Mouse (Mus musculus): ENCODE measurements around the gene Gpc5. TPM values are rescaled to one million over a fixed set of nuclear protein-coding genes. Genes with fewer than 3 reads are reported as not detected.

Gene Gpc5
- polyA plus RNA-seq, 1 experiment from 2014 or later: 11.6 TPM

DNA sequence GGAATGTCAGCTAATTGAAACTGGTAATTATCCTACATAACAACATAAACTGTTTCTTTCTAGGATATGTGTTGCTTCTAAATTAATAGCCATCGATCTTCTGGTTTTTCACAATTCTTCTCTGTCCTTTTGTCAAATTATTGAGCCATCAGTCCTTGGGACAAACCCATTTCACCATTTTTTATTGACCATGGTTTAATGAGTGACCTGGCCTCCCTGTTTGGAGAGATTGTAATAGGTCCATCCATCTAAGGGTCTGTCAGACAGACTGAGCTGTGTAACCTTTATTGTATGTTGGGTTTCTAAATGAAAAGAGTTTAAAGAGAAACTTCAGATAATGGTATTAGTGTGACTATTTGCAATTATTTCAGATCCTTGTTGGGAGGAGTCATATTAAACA is 1035.9 kb downstream of the Gpc5 start:
- H3K9me3 ChIP-seq (ENCODE audit: low read length): no peaks in the 10 kb centered on the region
- ATAC-seq (ENCODE audit: low FRiP score, low TSS enrichment): no peak
- H3K9ac ChIP-seq (replicated peaks; ENCODE audit: low read length): no peak overlapping the region
- H3K27ac ChIP-seq (ENCODE audit: low read length): no peak overlapping the region
- WGBS: 98% methylated on average over 1 of the region's 1 CpGs
- no peaks in the 10 kb centered on the region for H3K27me3 ChIP-seq (ENCODE audit: insufficient read depth, low read length)
- H3K36me3 ChIP-seq (ENCODE audit: insufficient read depth, low read length): no peaks in the 10 kb centered on the region
- H3K4me2 ChIP-seq (replicated peaks; ENCODE audit: low read depth, low read length): no peak overlapping the region
- H3K4me3 ChIP-seq (ENCODE audit: low read length): no peak overlapping the region
- no peaks in the 10 kb centered on the region for H3K4me1 ChIP-seq (ENCODE audit: insufficient read depth, low read length)

DNA sequence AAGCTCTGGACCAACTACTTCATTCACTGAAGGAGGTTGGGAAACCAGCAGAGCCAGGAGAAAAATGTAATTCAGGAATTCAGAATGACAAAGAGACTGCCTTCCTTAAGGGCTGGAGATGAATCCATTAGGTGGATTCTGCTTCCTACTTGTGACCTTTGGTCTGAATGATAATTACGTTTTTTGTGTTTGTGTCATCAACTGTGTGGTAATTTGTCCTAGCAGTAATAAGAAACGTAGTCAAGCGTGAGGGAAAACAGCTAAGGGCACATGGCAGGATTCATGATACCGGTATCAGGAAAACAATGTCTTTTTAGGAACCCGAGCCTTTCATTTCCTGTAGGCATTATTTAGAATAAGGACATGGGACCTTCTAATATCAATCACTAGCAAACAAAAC is 1045.3 kb downstream of the Gpc5 start:
- H3K4me1 ChIP-seq (ENCODE audit: insufficient read depth, low read length): no peaks in the 10 kb centered on the region
- H3K36me3 ChIP-seq (ENCODE audit: insufficient read depth, low read length): no peaks in the 10 kb centered on the region
- no peaks in the 10 kb centered on the region for H3K9me3 ChIP-seq (ENCODE audit: low read length)
- H3K27ac ChIP-seq (ENCODE audit: low read length): no peak overlapping the region
- no peak for ATAC-seq (ENCODE audit: low FRiP score, low TSS enrichment)
- no peaks in the 10 kb centered on the region for H3K27me3 ChIP-seq (ENCODE audit: insufficient read depth, low read length)
- H3K9ac ChIP-seq (replicated peaks; ENCODE audit: low read length): no peak overlapping the region
- H3K4me3 ChIP-seq (ENCODE audit: low read length): no peak overlapping the region
- WGBS: 57% methylated on average over 5 of the region's 5 CpGs
- H3K4me2 ChIP-seq (replicated peaks; ENCODE audit: low read depth, low read length): no peak overlapping the region

DNA sequence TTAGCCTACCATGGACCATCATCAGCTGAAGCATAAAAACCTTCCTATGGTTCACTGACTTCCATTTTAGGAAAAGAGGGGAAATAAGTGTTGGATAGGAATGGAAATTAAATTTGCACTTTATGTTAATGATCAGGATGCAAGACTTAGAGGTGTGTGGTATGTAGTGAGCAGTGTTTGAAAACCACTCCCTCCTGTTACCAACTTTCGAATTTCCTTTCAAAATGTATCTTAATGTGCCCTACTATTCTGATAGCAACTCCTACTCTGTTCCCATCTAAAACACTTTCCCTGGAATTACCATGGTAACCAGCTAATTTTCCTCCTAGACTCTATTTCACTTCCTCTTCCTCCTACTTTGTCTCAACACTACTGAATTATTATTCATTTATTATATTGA is 1045.8 kb downstream of the Gpc5 start:
- 70% methylated on average over 1 of the region's 1 CpGs for WGBS
- no peak overlapping the region for H3K4me3 ChIP-seq (ENCODE audit: low read length)
- ATAC-seq (ENCODE audit: low FRiP score, low TSS enrichment): no peak
- no peak overlapping the region for H3K27ac ChIP-seq (ENCODE audit: low read length)
- H3K27me3 ChIP-seq (ENCODE audit: insufficient read depth, low read length): no peaks in the 10 kb centered on the region
- no peaks in the 10 kb centered on the region for H3K9me3 ChIP-seq (ENCODE audit: low read length)
- no peaks in the 10 kb centered on the region for H3K4me1 ChIP-seq (ENCODE audit: insufficient read depth, low read length)
- H3K36me3 ChIP-seq (ENCODE audit: insufficient read depth, low read length): no peaks in the 10 kb centered on the region
- no peak overlapping the region for H3K9ac ChIP-seq (replicated peaks; ENCODE audit: low read length)
- no peak overlapping the region for H3K4me2 ChIP-seq (replicated peaks; ENCODE audit: low read depth, low read length)

DNA sequence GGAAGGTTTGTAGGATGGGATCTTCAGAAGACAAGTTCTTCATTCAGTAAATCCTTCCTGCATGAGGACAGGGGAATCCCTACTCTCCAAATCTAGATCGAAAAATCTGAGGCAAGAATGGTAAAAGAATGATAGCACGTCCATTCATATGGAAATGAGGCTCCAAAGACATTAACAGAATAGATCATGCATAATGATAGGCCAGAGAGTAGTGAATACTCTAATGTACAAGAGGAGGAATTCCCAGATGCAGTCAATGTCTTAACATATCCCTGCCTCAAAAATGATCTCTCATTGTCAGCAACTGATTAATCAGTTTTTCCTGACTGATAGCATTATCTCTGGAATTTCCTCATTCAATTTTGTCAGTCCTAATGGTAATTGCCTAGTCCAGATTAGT is 1070.6 kb downstream of the Gpc5 start:
- H3K27me3 ChIP-seq (ENCODE audit: insufficient read depth, low read length): no peaks in the 10 kb centered on the region
- no peak overlapping the region for H3K27ac ChIP-seq (ENCODE audit: low read length)
- H3K9ac ChIP-seq (replicated peaks; ENCODE audit: low read length): no peak overlapping the region
- no peaks in the 10 kb centered on the region for H3K36me3 ChIP-seq (ENCODE audit: insufficient read depth, low read length)
- H3K4me1 ChIP-seq (ENCODE audit: insufficient read depth, low read length): no peaks in the 10 kb centered on the region
- no peak for ATAC-seq (ENCODE audit: low FRiP score, low TSS enrichment)
- no peaks in the 10 kb centered on the region for H3K9me3 ChIP-seq (ENCODE audit: low read length)
- H3K4me2 ChIP-seq (replicated peaks; ENCODE audit: low read depth, low read length): no peak overlapping the region
- no peak overlapping the region for H3K4me3 ChIP-seq (ENCODE audit: low read length)
- WGBS: 76% methylated on average over 2 of the region's 2 CpGs

DNA sequence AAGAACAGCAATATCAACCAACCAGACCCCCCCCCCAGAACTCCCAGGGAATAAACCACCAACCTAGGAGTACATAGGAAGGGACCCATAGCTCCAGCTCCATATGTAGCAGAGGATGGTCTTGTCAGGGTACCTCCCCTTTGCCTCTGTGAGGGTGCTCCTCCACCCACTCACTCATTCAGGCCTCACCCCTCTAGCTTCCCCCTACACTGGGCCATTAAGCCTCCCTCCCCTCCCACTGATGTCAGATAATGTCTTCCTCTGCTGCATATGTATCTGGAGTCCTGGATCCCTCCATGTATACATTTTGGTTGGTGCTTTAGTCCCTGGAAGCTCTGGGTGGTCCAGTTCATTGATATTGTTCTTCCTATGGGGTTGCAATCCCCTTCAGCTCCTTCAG is 1075.4 kb downstream of the Gpc5 start:
- H3K4me1 ChIP-seq (ENCODE audit: insufficient read depth, low read length): no peaks in the 10 kb centered on the region
- H3K9me3 ChIP-seq (ENCODE audit: low read length): no peaks in the 10 kb centered on the region
- H3K4me2 ChIP-seq (replicated peaks; ENCODE audit: low read depth, low read length): no peak overlapping the region
- H3K27ac ChIP-seq (ENCODE audit: low read length): no peak overlapping the region
- no peaks in the 10 kb centered on the region for H3K36me3 ChIP-seq (ENCODE audit: insufficient read depth, low read length)
- H3K27me3 ChIP-seq (ENCODE audit: insufficient read depth, low read length): no peaks in the 10 kb centered on the region
- H3K4me3 ChIP-seq (ENCODE audit: low read length): no peak overlapping the region
- no peak for ATAC-seq (ENCODE audit: low FRiP score, low TSS enrichment)
- no peak overlapping the region for H3K9ac ChIP-seq (replicated peaks; ENCODE audit: low read length)

DNA sequence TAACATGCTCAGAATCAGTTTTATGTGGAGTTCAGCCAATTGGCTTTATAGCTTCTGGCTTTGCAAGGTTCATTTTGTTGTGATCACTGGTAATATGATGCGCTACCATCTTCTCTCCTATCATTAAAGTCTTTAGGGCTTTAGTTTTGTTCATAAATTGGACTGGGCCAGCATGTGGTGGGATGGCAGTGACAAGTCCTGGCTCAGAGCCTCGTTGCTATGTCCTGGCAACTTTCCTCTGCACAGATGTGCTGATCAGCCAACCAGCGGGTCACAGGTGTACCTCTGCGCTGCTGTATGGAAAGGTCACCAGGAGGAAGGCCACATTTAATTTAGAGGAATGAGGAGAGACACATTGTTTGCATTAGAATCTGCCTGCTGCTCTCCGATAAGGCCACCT is 1077.1 kb downstream of the Gpc5 start:
- H3K4me1 ChIP-seq (ENCODE audit: insufficient read depth, low read length): no peaks in the 10 kb centered on the region
- no peaks in the 10 kb centered on the region for H3K27me3 ChIP-seq (ENCODE audit: insufficient read depth, low read length)
- H3K4me3 ChIP-seq (ENCODE audit: low read length): no peak overlapping the region
- ATAC-seq (ENCODE audit: low FRiP score, low TSS enrichment): no peak
- no peak overlapping the region for H3K4me2 ChIP-seq (replicated peaks; ENCODE audit: low read depth, low read length)
- no peaks in the 10 kb centered on the region for H3K9me3 ChIP-seq (ENCODE audit: low read length)
- H3K36me3 ChIP-seq (ENCODE audit: insufficient read depth, low read length): no peaks in the 10 kb centered on the region
- WGBS: 80% methylated on average over 5 of the region's 5 CpGs
- H3K9ac ChIP-seq (replicated peaks; ENCODE audit: low read length): no peak overlapping the region
- H3K27ac ChIP-seq (ENCODE audit: low read length): no peak overlapping the region

DNA sequence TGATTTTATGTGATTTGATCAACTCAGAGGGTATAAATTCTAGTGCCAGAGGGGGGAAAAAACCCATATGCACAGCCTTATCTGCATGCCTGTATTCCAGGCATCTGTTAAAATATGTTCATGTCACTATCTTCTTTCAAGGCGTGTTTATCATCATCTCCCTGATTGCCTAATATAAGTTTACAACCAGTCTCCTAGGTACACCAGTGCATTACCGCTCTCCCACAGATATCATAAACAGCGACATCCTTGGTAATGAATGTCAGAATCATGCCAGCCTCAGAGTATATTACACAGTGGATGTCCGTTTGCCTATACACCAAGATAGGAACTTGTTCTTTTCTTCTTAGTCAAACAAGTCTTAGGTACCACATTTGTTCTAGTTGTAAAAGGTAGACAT is 1095.0 kb downstream of the Gpc5 start:
- WGBS: 73% methylated on average over 4 of the region's 4 CpGs
- Histone ChIP-seq H3K4me2 (replicated peaks; ENCODE audit: low read depth, low read length) (no peak overlapping the region), H3K9me3 (ENCODE audit: low read length) (no peaks in the 10 kb centered on the region), H3K36me3 (ENCODE audit: insufficient read depth, low read length) (no peaks in the 10 kb centered on the region), H3K4me1 (ENCODE audit: insufficient read depth, low read length) (no peaks in the 10 kb centered on the region), H3K4me3 (ENCODE audit: low read length) (no peak overlapping the region), H3K9ac (replicated peaks; ENCODE audit: low read length) (no peak overlapping the region), H3K27me3 (ENCODE audit: insufficient read depth, low read length) (no peaks in the 10 kb centered on the region), H3K27ac (ENCODE audit: low read length) (no peak overlapping the region)
- no peak for ATAC-seq (ENCODE audit: low FRiP score, low TSS enrichment)

DNA sequence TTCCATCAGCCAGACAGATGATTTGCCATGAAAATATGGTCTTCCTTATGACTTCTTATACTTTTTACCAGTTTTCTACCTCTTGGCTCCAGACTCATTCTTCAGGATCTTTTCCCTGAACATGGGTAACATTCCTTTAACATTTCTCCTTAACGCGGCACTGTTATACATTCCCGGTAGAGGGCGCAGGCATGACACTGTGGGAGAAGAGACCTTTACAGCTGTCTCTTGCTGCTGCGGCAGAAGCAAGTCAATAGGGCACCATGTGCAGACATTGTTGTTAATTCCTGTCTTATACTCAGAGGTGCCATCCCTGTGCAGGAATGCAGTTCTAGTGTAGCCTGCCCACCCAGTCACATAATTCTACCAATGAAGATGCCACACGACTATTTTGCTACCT is 1115.0 kb downstream of the Gpc5 start:
- no peak overlapping the region for H3K9ac ChIP-seq (replicated peaks; ENCODE audit: low read length)
- 0 out of 2 replicates have a peak, but pooled peaks have one; percentile 35 for ATAC-seq (ENCODE audit: low FRiP score, low TSS enrichment)
- no peaks in the 10 kb centered on the region for H3K4me1 ChIP-seq (ENCODE audit: insufficient read depth, low read length)
- WGBS: 33% methylated on average over 6 of the region's 6 CpGs
- H3K4me3 ChIP-seq (ENCODE audit: low read length): no peak overlapping the region
- H3K9me3 ChIP-seq (ENCODE audit: low read length): no peaks in the 10 kb centered on the region
- H3K27ac ChIP-seq (ENCODE audit: low read length): no peak overlapping the region
- H3K4me2 ChIP-seq (replicated peaks; ENCODE audit: low read depth, low read length): no peak overlapping the region
- no peaks in the 10 kb centered on the region for H3K27me3 ChIP-seq (ENCODE audit: insufficient read depth, low read length)
- no peaks in the 10 kb centered on the region for H3K36me3 ChIP-seq (ENCODE audit: insufficient read depth, low read length)

DNA sequence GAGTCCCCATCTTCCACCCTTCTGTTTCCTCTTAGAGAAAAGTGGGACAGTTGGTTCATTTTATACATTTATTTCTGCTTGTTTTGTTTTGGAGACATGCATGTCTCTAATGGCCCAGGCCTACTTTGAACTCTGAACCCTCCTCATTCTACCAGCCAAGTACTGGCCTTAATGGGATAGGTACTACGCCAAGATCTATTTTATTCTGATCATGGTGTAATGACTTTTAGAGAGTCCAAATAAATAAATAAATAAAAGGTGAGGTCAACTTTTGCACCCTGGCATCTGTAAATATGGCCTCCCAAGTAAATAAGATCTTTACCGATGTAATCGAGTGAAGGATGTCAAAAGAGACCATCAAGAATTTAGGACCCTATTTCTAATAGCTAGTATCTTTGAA is 1116.6 kb downstream of the Gpc5 start:
- no peak overlapping the region for H3K4me2 ChIP-seq (replicated peaks; ENCODE audit: low read depth, low read length)
- no peak for ATAC-seq (ENCODE audit: low FRiP score, low TSS enrichment)
- WGBS: 92% methylated on average over 3 of the region's 3 CpGs

DNA sequence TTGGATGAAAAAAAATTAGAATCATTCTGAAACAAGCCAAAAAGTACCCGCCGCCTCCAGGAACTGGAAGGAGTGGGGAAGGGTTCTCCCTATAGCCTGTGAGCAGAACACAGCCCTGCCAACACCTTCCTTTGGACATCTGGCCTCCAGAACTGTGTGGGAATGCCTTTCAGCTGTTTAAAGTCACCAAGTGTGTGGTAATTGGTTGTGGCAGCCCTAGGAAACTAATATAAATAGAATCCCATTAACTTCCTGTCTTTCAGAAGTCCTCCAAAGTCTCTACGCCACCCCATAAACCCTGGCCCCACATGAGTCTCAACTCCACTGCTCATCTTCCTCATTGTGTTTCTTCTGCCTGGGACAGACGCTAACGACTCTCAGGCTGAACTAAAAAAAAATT is 1117.0 kb downstream of the Gpc5 start:
- Histone ChIP-seq H3K27ac (ENCODE audit: low read length) (no peak overlapping the region), H3K4me2 (replicated peaks; ENCODE audit: low read depth, low read length) (no peak overlapping the region), H3K9ac (replicated peaks; ENCODE audit: low read length) (no peak overlapping the region), H3K9me3 (ENCODE audit: low read length) (no peaks in the 10 kb centered on the region), H3K27me3 (ENCODE audit: insufficient read depth, low read length) (no peaks in the 10 kb centered on the region), H3K4me3 (ENCODE audit: low read length) (no peak overlapping the region), H3K4me1 (ENCODE audit: insufficient read depth, low read length) (no peaks in the 10 kb centered on the region), H3K36me3 (ENCODE audit: insufficient read depth, low read length) (no peaks in the 10 kb centered on the region)
- peak; percentile 9; the same call in 1 of the 2 replicates for ATAC-seq (ENCODE audit: low FRiP score, low TSS enrichment)
- WGBS: 66% methylated on average over 5 of the region's 5 CpGs

More for the DNA sequence above, 1116.6 kb downstream of the Gpc5 start:
- no peaks in the 10 kb centered on the region for H3K36me3 ChIP-seq (ENCODE audit: insufficient read depth, low read length)
- no peaks in the 10 kb centered on the region for H3K9me3 ChIP-seq (ENCODE audit: low read length)
- H3K4me3 ChIP-seq (ENCODE audit: low read length): no peak overlapping the region
- H3K27me3 ChIP-seq (ENCODE audit: insufficient read depth, low read length): no peaks in the 10 kb centered on the region
- H3K9ac ChIP-seq (replicated peaks; ENCODE audit: low read length): no peak overlapping the region
- no peak overlapping the region for H3K27ac ChIP-seq (ENCODE audit: low read length)
- no peaks in the 10 kb centered on the region for H3K4me1 ChIP-seq (ENCODE audit: insufficient read depth, low read length)

DNA sequence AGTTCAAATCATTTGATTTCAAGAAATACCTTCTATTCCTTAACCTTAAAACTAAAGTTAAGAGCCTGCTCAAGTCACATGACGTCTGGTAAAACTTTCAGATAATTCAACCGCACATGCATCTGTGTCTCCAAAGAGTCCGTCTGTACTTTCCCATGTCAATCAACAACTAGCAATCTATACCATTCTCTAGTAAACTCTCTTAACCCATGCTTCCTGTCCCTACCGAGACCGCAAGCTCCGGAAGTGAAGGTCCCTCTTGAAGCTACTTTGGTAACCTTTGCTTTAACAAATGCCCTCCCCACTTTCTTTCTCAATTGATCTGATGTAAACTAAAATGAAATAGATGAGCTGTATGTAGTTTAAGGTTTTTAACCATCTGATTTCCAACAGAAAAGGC is 1118.3 kb downstream of the Gpc5 start:
- Histone ChIP-seq H3K27ac (ENCODE audit: low read length) (no peak overlapping the region), H3K4me1 (ENCODE audit: insufficient read depth, low read length) (no peaks in the 10 kb centered on the region), H3K4me2 (replicated peaks; ENCODE audit: low read depth, low read length) (no peak overlapping the region), H3K9me3 (ENCODE audit: low read length) (no peaks in the 10 kb centered on the region), H3K27me3 (ENCODE audit: insufficient read depth, low read length) (no peaks in the 10 kb centered on the region), H3K4me3 (ENCODE audit: low read length) (no peak overlapping the region), H3K36me3 (ENCODE audit: insufficient read depth, low read length) (no peaks in the 10 kb centered on the region), H3K9ac (replicated peaks; ENCODE audit: low read length) (no peak overlapping the region)
- WGBS: 82% methylated on average over 6 of the region's 6 CpGs
- ATAC-seq (ENCODE audit: low FRiP score, low TSS enrichment): no peak

Measured in kidney, embryonic 16.5 days (tissue).